Mouse (Mus musculus) skeletal muscle tissue, postnatal 0 days (tissue): Measurements from ENCODE around the gene Map2k1. TPM values are rescaled to one million over a fixed set of nuclear protein-coding genes. Genes with fewer than 3 reads are reported as not detected.

Source experiments
- microRNA-seq, 2 experiments: library from miRNA; unstranded; fragments of <30 nt; microRNA quantifications; one replicate each; pipeline ENCODE4; 2016
- polyA plus RNA-seq: library from polyadenylated mRNA; unstranded; fragments of >200 nt; fragmentation: Nextera tagmentation; extraction: Ambion mirVana; gene quantifications from 2 replicates; pipeline ENCODE4 v1.2.1, GENCODE M21; 2015

Map2k1 gene
- polyA plus RNA-seq: 113 and 121 TPM in 2 replicates

GRCm38 (mm10) chr9:64253021-64253904 is at the start of gene Map2k1:
Gene Map2k1 (minus strand): TSS chr9:64253631.

DNA sequence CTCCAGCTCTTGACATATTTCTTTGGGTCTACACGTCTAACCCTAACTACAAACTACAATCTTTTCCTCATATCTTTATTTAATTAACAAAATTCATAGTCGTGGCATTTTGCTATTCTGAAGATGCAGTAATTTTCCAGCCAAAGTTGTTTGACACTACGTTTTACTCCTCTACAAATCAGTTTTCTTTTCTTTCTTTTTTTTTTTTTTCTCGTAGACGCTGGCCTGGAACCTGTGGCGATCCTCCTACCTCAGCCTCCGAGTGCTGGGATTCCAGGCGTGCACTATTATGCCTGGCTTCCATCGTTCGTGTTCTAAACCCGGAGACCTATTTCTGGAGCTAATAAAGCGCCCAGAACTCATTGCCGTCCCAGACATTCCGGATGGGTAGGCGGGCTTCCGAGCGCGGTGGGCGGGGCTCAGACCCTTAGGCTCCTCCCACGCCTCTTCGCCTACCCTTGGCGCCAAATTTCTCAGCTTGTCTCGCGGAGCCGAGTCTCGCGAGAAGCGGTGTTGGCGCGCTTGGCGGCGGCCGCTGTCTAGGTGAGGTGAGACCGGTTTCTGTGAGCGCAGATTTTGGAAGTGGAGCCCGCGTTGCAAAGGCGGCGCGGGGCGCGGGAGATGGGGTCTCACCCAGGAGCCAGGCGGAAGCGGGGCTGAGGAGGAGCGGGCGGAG is 27.8 kb upstream of the Map2k1 start, which contains the start of gene Tipin:
Gene Tipin (plus strand): TSS at position 477 of the 676 bp plus-strand sequence.

GRCm38 (mm10) chr9:64234768-64235435 is 18.5 kb downstream of the Map2k1 start, which contains the start of gene Uchl4:
Gene Uchl4 (plus strand): TSS chr9:64235201.

DNA sequence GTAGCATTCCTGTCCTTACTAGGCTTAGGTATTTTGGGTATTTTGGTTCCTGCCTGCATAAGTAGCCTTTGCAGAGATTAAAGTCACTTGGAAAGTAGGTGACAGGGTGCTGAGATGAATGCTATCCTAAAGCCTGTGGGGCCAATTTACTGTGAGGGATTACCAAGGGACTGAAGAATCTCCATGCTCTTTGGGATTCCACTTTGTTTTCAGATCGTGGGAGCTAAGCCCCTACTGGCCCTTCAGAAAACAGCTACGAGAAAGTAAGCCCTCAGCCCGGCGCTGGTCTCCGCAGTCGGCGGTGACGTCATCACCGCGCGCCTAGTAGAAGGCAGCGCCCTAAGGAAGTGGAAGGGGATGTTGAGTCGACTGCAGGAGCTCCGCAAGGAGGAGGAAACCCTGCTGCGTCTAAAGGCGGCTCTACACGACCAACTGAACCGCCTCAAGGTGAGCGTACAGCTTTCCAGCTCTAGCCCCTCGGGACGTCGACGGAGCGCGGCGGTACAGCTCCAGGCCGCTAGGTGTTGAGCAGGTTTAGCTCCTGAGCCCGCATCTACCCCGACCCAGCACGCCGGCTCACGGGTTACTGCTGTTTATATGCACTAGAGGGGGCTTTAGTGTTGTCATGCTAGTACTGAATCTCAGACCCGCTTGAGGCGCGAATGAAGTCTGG is 74.3 kb downstream of the Map2k1 start, which contains the start of gene Snapc5:
Gene Snapc5 (plus strand): TSS at position 301 of the 673 bp plus-strand sequence.

DNA sequence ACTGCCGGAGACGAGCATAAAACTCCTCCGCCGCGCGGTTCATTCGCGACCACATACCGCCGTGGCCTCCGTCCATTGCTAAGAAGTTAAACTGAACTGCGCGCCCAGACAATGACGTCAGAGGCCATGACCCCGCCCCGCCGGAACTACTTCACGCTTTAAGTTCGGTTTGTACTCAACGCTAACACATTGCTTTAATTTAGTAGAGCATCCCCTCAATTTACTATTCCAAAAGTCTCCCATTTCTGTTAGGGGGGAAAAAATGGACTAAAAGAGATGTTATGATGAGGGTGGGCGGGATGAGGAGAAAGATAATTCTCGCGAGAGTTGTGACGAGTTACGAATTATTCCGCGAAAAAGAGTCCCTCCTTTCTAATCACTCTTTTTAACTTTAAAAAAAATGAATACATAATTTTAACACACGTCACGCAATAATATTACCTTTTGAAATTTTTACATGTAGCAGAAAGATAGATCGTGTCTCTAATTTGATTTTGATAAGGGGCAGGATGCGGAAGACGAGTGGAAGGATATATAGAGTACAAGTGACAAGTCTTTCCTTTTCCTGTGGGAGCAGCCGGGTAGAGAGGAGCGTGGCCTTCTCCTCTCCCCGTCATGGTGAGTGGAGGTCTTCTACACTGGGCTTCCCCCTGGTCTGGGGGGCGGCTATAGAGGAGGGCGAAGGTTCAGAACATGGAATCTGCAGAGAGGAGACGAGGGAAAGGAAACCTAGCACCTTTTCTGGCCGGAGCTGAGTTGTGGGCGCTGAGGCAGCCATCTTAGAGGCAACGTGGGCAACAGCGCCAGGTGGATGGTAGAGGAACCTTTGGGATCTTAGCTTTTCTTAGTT is 80.4 kb downstream of the Map2k1 start, which contains the start of the genes Zwilch and Rpl4:
Gene Zwilch (minus strand): TSS at position 289 of the 850 bp plus-strand sequence.
Gene Rpl4 (plus strand): TSS at position 560 of the 850 bp plus-strand sequence.

Small RNA genes lying within 50 kb of the gene (microRNA-seq; reads per million reads assigned to microRNA genes)
- gene Gm24106: 0 reads per million in 2 experiments

Other genes starting within 250 kb of the Map2k1 start
- gene Smad6, start 231.6 kb downstream of the Map2k1 start, polyA plus RNA-seq: 1.5 and 2.6 TPM in 2 replicates
- gene Lctl, start 136.5 kb downstream of the Map2k1 start, polyA plus RNA-seq: 0.41 and 1.3 TPM in 2 replicates
- 3.6 and 4.2 TPM in 2 replicates for gene Zwilch, start 80.5 kb downstream of the Map2k1 start, polyA plus RNA-seq
- gene Rpl4, start 80.3 kb downstream of the Map2k1 start, polyA plus RNA-seq: 719 and 767 TPM in 2 replicates
- gene Snapc5, start 74.4 kb downstream of the Map2k1 start, polyA plus RNA-seq: 24.9 and 26.7 TPM in 2 replicates
- gene Uchl4, start 18.4 kb downstream of the Map2k1 start, polyA plus RNA-seq: 1.3 and 1.5 TPM in 2 replicates
- gene Tipin, start 27.9 kb upstream of the Map2k1 start, polyA plus RNA-seq: 54.9 and 71.4 TPM in 2 replicates
- 10.3 and 11.4 TPM in 2 replicates for gene Dis3l, start 87.7 kb upstream of the Map2k1 start, polyA plus RNA-seq
- gene Megf11, start 132.0 kb upstream of the Map2k1 start, polyA plus RNA-seq: 0.66 and 0.69 TPM in 2 replicates